Mouse (Mus musculus) limb, embryonic 15.5 days (tissue): ENCODE measurements around the gene Trp53i11. TPM values are rescaled to one million over a fixed set of nuclear protein-coding genes. Genes with fewer than 3 reads are reported as not detected.

Experiments
- ATAC-seq: fragments of 200-750 bp; cut with Nextera tagmentation; 2 replicates; pipeline ENCODE4 v1.8.0; 2017; ENCODE audit warnings: low read depth, moderate TSS enrichment; ENCODE audit not compliant: insufficient number of reproducible peaks, low FRiP score, low TSS enrichment
- H3K27ac ChIP-seq: fragments of 300-500 bp; sonication (generic); 2 replicates; pipeline ENCODE4 v1.5.1; 2015; ENCODE audit warnings: moderate library complexity, mild to moderate bottlenecking, inconsistent platforms
- H3K27me3 ChIP-seq: fragments of 300-500 bp; sonication (generic); 2 replicates; pipeline ENCODE4 v1.6.1; 2015; ENCODE audit warnings: inconsistent platforms
- H3K36me3 ChIP-seq: fragments of 300-500 bp; sonication (generic); 2 replicates; pipeline ENCODE4 v1.6.1; 2015; ENCODE audit warnings: inconsistent platforms
- H3K4me1 ChIP-seq: fragments of 300-500 bp; sonication (generic); 2 replicates; pipeline ENCODE4 v1.6.1; 2015; ENCODE audit warnings: inconsistent platforms
- H3K4me2 ChIP-seq: fragments of 300-500 bp; sonication (generic); 2 replicates; pipeline ENCODE4 v1.6.1; 2015; ENCODE audit warnings: mild to moderate bottlenecking, inconsistent platforms
- H3K4me3 ChIP-seq: fragments of 300-500 bp; sonication (generic); 2 replicates; pipeline ENCODE4 v1.5.1; 2015; ENCODE audit warnings: mild to moderate bottlenecking, inconsistent platforms
- H3K9ac ChIP-seq: fragments of 300-500 bp; sonication (generic); 2 replicates; pipeline ENCODE4 v1.6.1; 2015; ENCODE audit warnings: inconsistent platforms
- H3K9me3 ChIP-seq: fragments of 300-500 bp; sonication (generic); 2 replicates; pipeline ENCODE4 v1.6.1; 2016; ENCODE audit warnings: inconsistent platforms
- WGBS: fragments of 180-500 bp; shearing (Covaris S2); methylation state at CpG from one replicate; pipeline ENCODE4 v1.1.7; 2015; 5-methylcytosine and 5-hydroxymethylcytosine counted together
- polyA plus RNA-seq: library from polyadenylated mRNA; unstranded; fragments of >200 nt; fragmentation: Nextera tagmentation; extraction: Ambion mirVana; gene quantifications from 2 replicates; pipeline ENCODE4 v1.2.1, GENCODE M21; 2015

Trp53i11 gene
- polyA plus RNA-seq, 1 experiment from 2014 or later, result 26.5 TPM

DNA sequence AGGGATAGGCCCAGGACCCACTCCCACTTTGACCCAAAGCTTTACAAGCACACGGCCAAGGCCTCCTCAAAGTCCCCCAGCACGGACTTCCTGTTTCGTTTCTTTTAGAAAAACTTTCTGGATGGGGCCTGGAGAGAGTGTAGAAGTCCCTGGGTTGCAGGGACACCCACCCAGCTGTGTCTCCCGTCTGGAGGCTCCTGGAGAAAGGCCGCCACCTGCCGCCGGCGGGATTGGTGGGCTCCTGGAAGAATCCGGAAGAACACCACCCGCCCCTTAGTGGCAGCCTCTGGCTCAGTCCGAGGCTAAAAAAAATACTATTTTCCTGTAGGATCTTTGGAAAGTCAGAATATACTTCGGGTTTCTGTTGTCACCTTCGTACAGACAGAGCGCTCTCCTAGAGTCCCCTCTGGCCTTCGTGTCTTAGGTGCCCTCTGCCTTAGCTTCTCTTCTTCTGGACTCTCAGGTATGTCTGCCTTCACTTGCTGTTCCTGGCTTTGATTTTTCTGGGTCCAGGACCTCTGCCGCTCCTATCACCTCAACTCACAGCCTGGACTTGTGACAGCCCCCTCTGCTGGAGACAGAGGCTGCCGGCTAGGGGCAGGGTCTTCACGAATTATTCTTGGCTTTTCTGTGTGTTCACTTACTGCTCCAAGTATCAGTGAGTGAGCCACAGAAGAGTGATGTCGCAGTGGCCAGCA, 1.6 kb downstream of the Trp53i11 start:
- 7% methylated on average over 19 of the region's 19 CpGs for WGBS
- H3K4me3 ChIP-seq, result peak overlapping the region; percentile 68
- H3K9ac ChIP-seq, result peak overlapping the region; percentile 54
- no peak overlapping the region for H3K27ac ChIP-seq
- peaks cover 46% of the 10 kb centered on the region for H3K4me1 ChIP-seq
- no peaks in the 10 kb centered on the region for H3K9me3 ChIP-seq
- no peaks in the 10 kb centered on the region for H3K36me3 ChIP-seq
- peak overlapping the region; percentile 100 for H3K4me2 ChIP-seq
- H3K27me3 ChIP-seq, result peaks cover 34% of the 10 kb centered on the region
- no peak for ATAC-seq

DNA sequence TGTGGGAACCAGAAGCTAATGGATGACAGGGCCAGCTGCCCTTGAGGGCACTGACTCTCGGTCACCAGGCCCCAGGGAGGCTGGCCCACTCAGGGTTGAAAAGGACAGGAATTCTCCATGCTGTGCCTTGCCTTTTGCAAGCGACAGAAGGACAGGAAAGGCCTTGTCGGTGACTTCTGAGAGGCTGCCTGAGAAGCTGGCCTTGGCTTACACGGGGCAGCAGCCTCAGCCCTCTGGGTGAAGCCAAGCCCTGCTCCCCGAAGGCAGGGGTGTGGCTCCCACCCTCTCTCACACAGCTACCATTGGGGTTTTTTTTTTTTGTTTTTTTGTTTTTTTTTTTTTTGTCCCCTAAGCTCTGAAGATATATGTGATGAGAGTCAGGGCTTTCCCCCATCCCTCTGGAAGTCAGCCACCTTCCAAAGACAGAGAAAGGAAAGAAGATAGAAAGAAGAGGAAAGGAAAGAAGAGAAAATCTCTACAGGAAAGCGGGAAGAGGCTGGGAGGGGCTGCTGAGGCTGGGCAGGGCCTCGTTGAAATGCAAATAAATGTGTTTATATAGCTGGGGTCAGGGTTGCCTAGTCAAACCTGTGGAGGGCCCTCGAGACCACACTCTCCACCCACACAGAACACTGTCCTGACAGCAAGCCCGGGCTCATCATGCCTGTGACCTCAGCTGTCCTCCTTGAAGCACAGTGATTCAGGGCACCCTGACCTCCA, 3.6 kb downstream of the Trp53i11 start:
- peaks cover 27% of the 10 kb centered on the region for H3K27me3 ChIP-seq
- ATAC-seq, result no peak
- 34% methylated on average over 9 of the region's 9 CpGs for WGBS
- no peaks in the 10 kb centered on the region for H3K9me3 ChIP-seq
- no peak overlapping the region for H3K9ac ChIP-seq
- no peaks in the 10 kb centered on the region for H3K36me3 ChIP-seq
- no peak overlapping the region for H3K27ac ChIP-seq
- H3K4me1 ChIP-seq, result peaks cover 46% of the 10 kb centered on the region
- H3K4me3 ChIP-seq, result no peak overlapping the region
- no peak overlapping the region for H3K4me2 ChIP-seq

DNA sequence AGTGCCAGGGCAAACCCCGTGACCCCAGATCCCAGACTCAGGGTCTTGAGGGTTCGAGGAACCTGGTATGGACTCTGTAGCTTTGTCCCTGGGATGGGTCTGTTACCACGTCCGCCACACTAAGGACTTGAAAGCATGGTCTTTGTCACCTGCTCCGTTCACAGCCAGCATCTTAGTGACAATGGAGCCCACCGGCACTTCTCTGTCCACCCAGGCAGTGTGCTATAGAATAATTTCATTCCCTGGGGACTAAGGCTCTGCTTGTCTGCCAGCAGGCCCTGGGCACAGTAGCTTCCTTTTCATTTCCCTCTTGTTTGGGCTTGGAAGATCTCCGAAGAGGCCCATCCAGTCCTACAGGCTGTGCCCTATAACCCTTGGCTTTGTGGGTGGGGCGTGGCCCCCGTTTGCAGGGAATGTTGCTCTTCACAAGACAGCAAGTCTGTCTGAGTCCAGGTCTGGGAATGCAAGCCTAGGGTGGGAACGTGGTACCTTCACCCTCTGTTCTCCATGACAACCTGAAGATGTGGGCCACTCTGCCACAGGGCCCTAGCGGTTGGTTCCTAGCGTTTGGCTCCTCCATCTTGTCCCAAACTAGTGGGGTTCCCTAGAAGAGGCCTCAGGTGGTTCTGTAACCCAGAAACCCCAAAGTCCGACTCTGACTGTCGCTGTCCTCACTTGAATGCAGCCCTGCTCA, 4.3 kb downstream of the Trp53i11 start:
- Histone ChIP-seq H3K4me1 (peaks cover 46% of the 10 kb centered on the region), H3K27me3 (peaks cover 20% of the 10 kb centered on the region; the same call in 1 of the 2 replicates), H3K36me3 (no peaks in the 10 kb centered on the region), H3K27ac (no peak overlapping the region), H3K4me3 (no peak overlapping the region), H3K9me3 (no peaks in the 10 kb centered on the region), H3K9ac (no peak overlapping the region), H3K4me2 (no peak overlapping the region)
- WGBS, result 80% methylated on average over 14 of the region's 14 CpGs
- no peak for ATAC-seq

DNA sequence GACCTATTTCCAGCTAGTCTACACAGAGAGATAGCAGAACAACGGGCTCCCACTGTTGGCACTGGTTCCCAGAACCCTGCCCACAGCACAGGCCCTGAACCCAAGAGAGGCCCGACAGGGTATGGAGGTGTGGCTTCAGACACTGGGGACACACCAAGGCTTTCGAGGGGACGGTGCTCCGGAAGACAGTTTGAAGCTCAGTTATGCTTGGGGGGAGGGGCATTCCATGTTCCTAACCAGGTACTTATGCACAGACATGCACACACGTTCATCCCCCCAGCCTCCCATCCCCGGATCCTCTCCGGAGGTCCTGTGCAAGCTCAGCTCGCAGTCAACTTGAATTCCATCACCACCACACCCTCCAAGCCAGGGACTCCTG, 4.8 kb downstream of the Trp53i11 start:
- Histone ChIP-seq H3K27me3 (peaks cover 19% of the 10 kb centered on the region; the same call in 1 of the 2 replicates), H3K9me3 (no peaks in the 10 kb centered on the region), H3K4me1 (peaks cover 44% of the 10 kb centered on the region), H3K4me2 (no peak overlapping the region), H3K9ac (no peak overlapping the region), H3K27ac (no peak overlapping the region), H3K36me3 (no peaks in the 10 kb centered on the region), H3K4me3 (no peak overlapping the region)
- no peak for ATAC-seq
- WGBS, result 53% methylated on average over 9 of the region's 9 CpGs

DNA sequence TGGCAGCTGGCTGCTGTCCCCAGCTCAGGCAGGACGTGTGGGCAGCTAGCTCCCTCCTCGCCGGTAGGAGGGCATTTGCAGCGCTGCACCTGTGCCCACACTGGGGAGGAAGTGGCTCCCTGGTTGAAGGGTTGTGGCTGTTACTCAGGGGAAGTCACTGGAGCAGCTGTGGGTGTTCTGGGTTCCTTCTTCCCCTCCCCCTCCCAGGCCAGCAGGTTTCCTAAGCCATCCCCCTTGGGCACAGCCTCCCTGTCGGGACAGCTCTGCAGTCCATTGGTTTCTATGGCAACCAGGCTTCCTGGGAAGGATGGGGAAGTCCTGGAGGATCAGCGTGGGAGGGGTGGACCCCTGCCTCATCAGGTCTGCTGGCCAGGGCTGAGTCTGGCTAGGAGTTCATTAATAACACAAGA, 5.3 kb downstream of the Trp53i11 start:
- H3K36me3 ChIP-seq, result no peaks in the 10 kb centered on the region
- 13% methylated on average over 6 of the region's 6 CpGs for WGBS
- no peaks in the 10 kb centered on the region for H3K9me3 ChIP-seq
- H3K4me3 ChIP-seq, result no peak overlapping the region
- peaks cover 17% of the 10 kb centered on the region; the same call in 1 of the 2 replicates for H3K27me3 ChIP-seq
- no peak overlapping the region for H3K4me2 ChIP-seq
- H3K27ac ChIP-seq, result no peak overlapping the region
- no peak for ATAC-seq
- H3K4me1 ChIP-seq, result peaks cover 40% of the 10 kb centered on the region
- H3K9ac ChIP-seq, result no peak overlapping the region

DNA sequence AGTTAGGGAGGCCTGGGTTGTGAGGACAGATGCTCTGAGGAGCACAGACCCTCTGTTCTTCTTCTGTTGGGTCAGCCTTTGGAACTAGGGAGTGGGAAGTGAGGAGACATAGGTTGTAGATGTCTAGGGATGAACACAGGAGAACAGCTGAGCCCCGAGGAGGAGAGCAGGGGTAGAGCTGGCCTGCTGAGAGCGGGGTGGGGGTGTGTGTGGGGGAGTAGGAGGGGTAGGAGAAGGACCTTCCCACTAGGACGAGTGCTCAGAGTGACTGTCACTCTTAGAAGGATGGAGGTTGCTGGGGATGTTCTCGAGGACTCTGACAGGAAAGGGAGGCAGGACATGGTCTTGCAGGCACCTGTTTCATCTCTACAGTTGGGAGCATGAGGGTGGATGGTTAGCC, 6.5 kb downstream of the Trp53i11 start:
- Histone ChIP-seq H3K4me1 (peaks cover 28% of the 10 kb centered on the region), H3K27me3 (0 out of 2 replicates have a peak, but pooled peaks cover 10% of the 10 kb centered on the region), H3K4me2 (no peak overlapping the region), H3K36me3 (no peaks in the 10 kb centered on the region), H3K9me3 (no peaks in the 10 kb centered on the region), H3K4me3 (no peak overlapping the region), H3K27ac (no peak overlapping the region), H3K9ac (no peak overlapping the region)
- no peak for ATAC-seq
- WGBS, result 81% methylated on average over 4 of the region's 4 CpGs

DNA sequence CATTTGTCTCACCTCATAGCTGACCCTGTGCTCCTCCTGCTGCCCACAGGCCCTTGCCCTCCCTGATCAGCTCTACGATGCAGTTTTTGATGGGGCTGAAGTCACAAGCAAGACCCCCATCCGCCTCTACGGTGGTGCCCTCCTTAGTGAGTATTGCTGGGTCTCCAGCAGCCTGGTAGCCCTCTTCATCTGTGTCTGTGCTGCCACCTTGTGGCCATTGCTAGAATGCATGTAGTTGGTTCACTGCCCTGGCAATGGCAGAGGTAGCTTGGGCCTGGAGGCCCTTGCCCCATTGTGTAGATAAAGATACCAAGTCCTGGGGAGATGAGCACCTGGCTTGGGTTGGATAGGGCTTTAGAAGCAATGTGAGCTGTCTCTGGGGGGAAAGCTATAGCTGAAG, 11.5 kb downstream of the Trp53i11 start:
- ATAC-seq, result no peak
- H3K4me1 ChIP-seq, result peaks cover 24% of the 10 kb centered on the region
- H3K27ac ChIP-seq, result no peak overlapping the region
- no peak overlapping the region for H3K4me2 ChIP-seq
- 13% methylated on average over 3 of the region's 3 CpGs for WGBS
- H3K9ac ChIP-seq, result no peak overlapping the region
- H3K36me3 ChIP-seq, result peaks cover 4% of the 10 kb centered on the region; the same call in 1 of the 2 replicates
- H3K4me3 ChIP-seq, result no peak overlapping the region
- H3K27me3 ChIP-seq, result no peaks in the 10 kb centered on the region
- no peaks in the 10 kb centered on the region for H3K9me3 ChIP-seq

DNA sequence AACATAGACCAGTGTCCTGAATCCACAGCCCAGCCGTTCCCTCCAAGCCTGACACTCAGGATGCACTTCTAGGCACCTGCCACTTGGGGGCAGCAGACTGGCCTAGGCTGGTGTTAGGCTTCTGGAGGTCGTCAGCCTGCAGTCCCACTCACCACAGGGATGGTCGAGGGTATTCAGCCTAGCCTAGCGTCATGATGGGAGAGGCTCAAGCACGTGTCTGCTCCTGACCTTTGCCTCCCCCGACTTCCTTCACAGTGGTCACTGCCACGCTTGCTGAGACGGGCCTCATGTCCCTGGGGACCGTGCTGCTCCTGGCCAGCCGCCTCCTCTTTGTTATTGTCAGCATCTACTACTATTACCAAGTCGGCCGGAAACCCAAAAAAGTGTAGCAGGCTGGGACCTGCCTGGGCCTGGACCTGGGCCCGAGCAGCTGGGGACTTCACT, 12.2 kb downstream of the Trp53i11 start:
- Histone ChIP-seq H3K4me3 (no peak overlapping the region), H3K9ac (no peak overlapping the region), H3K27me3 (no peaks in the 10 kb centered on the region), H3K27ac (no peak overlapping the region; the same call in 1 of the 2 replicates), H3K36me3 (peaks cover 6% of the 10 kb centered on the region; the same call in 1 of the 2 replicates), H3K9me3 (no peaks in the 10 kb centered on the region), H3K4me2 (no peak overlapping the region), H3K4me1 (peaks cover 24% of the 10 kb centered on the region)
- 44% methylated on average over 13 of the region's 13 CpGs for WGBS
- 0 out of 2 replicates have a peak, but pooled peaks have one; percentile 3 for ATAC-seq

DNA sequence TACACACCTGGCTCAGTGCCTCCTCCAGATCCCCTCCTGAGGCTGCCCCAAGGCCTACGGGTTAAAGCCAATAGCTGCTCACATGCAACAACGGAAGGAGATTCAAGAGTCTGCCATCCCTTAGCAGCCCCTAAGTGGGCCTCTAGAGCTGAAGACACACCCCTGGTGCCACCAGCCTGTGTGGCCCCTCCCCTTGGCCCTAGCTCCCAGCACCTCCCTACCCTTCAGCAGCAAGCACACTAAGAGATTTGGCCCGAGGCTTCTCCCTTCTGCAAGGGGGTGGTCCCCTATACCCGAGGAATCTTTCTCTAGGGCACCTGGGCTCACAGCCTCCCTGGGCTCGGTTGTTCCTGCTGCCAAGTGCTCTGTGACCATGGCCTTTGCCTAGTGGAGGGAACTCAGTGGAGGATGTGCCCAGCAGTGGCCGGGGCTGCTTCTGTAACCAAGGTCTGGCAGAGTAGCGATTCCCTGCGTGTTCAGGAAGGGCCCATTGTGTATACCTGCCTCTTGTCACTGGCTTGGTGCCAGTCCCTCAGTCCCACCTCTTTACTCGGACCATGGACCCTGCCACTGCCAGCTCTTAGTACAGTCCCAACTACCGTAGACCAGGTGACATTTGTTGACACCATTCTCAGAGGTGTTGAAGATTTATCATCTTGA, 13.5 kb downstream of the Trp53i11 start:
- H3K4me3 ChIP-seq, result no peak overlapping the region
- no peaks in the 10 kb centered on the region for H3K9me3 ChIP-seq
- no peak overlapping the region for H3K4me2 ChIP-seq
- peaks cover 10% of the 10 kb centered on the region; the same call in 1 of the 2 replicates for H3K36me3 ChIP-seq
- no peaks in the 10 kb centered on the region for H3K27me3 ChIP-seq
- WGBS, result 56% methylated on average over 10 of the region's 10 CpGs
- no peak overlapping the region for H3K9ac ChIP-seq
- H3K4me1 ChIP-seq, result peaks cover 24% of the 10 kb centered on the region
- ATAC-seq, result no peak
- 0 out of 2 replicates have a peak overlapping the region, but pooled peaks have one; percentile 50 for H3K27ac ChIP-seq

DNA sequence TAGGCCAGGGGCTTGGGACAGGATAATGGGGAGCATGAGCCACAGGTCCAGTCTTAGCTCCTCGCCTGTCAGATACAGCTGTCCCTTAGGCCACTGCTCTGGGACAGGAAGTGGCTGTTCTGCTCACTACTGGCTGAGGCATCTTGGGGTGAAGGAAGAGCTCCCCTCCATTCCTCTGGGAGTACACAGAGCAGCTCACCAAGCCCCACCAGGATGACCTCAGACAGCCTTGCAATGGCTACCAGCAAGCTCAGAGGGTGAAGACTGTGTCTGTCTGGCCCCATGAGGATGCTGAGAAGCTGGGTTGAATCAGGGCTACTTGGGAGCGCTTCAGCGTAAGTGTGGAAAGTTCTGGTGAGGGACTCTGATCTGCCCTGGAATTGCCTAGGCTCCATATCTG, 14.6 kb downstream of the Trp53i11 start:
- Histone ChIP-seq H3K27ac (no peak overlapping the region), H3K4me3 (no peak overlapping the region), H3K9ac (no peak overlapping the region), H3K27me3 (no peaks in the 10 kb centered on the region), H3K4me1 (peaks cover 24% of the 10 kb centered on the region), H3K4me2 (no peak overlapping the region), H3K9me3 (no peaks in the 10 kb centered on the region), H3K36me3 (peaks cover 10% of the 10 kb centered on the region; the same call in 1 of the 2 replicates)
- WGBS, result 88% methylated on average over 3 of the region's 3 CpGs
- ATAC-seq, result no peak

DNA sequence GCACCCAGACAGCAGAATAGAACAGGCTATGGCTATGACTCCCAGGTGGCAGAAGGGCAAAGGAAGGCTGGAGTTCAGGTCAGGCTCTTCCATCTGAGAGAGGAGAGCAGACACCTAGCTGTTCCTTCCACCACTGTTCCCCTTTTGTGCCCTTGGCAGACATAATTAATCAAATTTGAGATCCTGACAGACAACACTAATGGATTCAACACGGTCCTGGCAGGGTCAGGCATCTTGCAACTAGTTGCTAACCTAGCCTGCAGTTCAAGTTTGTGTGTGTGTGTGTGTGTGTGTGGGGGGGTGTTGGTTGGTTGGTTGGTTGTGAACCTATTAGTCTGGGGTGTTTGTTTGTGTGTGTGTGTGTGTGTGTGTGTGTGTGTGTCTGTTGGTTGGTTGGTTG, 15.4 kb downstream of the Trp53i11 start:
- Histone ChIP-seq H3K27me3 (no peaks in the 10 kb centered on the region), H3K9ac (no peak overlapping the region), H3K27ac (no peak overlapping the region), H3K9me3 (no peaks in the 10 kb centered on the region), H3K4me1 (peaks cover 24% of the 10 kb centered on the region), H3K4me3 (no peak overlapping the region), H3K36me3 (peaks cover 10% of the 10 kb centered on the region; the same call in 1 of the 2 replicates), H3K4me2 (no peak overlapping the region)
- ATAC-seq, result no peak
- 19% methylated on average over 1 of the region's 1 CpGs for WGBS
